Mouse (Mus musculus) limb, embryonic 13.5 days (tissue): ENCODE measurements around the gene Lama4. TPM values are rescaled to one million over a fixed set of nuclear protein-coding genes. Genes with fewer than 3 reads are reported as not detected.
A peak's percentile ranks its signal among the peaks of the same experiment; 100 is the strongest.

Source experiments
- ATAC-seq: fragments of 200-750 bp; cut with Nextera tagmentation; 2 replicates; pipeline ENCODE4 v1.8.0; 2017; ENCODE audit warnings: low read depth, moderate number of reproducible peaks, moderate TSS enrichment; ENCODE audit not compliant: low FRiP score
- H3K27ac ChIP-seq: fragments of 300-500 bp; sonication (generic); 2 replicates; pipeline ENCODE4 v1.5.1; 2015; ENCODE audit warnings: inconsistent platforms, mild to moderate bottlenecking, moderate library complexity
- H3K27me3 ChIP-seq: fragments of 300-500 bp; sonication (generic); 2 replicates; pipeline ENCODE4 v1.6.1; 2015; ENCODE audit warnings: mild to moderate bottlenecking, inconsistent platforms
- H3K36me3 ChIP-seq: fragments of 300-500 bp; sonication (generic); 2 replicates; pipeline ENCODE4 v1.6.1; 2015; ENCODE audit warnings: inconsistent platforms, mild to moderate bottlenecking, moderate library complexity
- H3K4me1 ChIP-seq: fragments of 300-500 bp; sonication (generic); 2 replicates; pipeline ENCODE4 v1.6.1; 2015; ENCODE audit warnings: inconsistent platforms
- H3K4me2 ChIP-seq: fragments of 300-500 bp; sonication (generic); replicated peaks from 2 replicates; pipeline ENCODE4 v1.6.1; 2015; ENCODE audit warnings: inconsistent platforms, mild to moderate bottlenecking, moderate library complexity
- H3K4me3 ChIP-seq: fragments of 300-500 bp; sonication (generic); 2 replicates; pipeline ENCODE4 v1.5.1; 2015; ENCODE audit warnings: moderate library complexity, mild to moderate bottlenecking, inconsistent platforms
- H3K9ac ChIP-seq: fragments of 300-500 bp; sonication (generic); 2 replicates; pipeline ENCODE4 v1.6.1; 2015; ENCODE audit warnings: mild to moderate bottlenecking, inconsistent platforms
- H3K9me3 ChIP-seq: fragments of 300-500 bp; sonication (generic); 2 replicates; pipeline ENCODE4 v1.6.1; 2016; ENCODE audit warnings: inconsistent platforms
- WGBS: fragments of 180-500 bp; shearing (Covaris S2); methylation state at CpG from one replicate; pipeline ENCODE4 v1.1.7; 2015; 5-methylcytosine and 5-hydroxymethylcytosine counted together
- polyA plus RNA-seq: library from polyadenylated mRNA; unstranded; fragments of >200 nt; fragmentation: Nextera tagmentation; extraction: Ambion mirVana; gene quantifications from 2 replicates; pipeline ENCODE4 v1.2.1, GENCODE M21; 2015

The Lama4 gene
- polyA plus RNA-seq, 1 experiment from 2014 or later, result 62.0 TPM

DNA sequence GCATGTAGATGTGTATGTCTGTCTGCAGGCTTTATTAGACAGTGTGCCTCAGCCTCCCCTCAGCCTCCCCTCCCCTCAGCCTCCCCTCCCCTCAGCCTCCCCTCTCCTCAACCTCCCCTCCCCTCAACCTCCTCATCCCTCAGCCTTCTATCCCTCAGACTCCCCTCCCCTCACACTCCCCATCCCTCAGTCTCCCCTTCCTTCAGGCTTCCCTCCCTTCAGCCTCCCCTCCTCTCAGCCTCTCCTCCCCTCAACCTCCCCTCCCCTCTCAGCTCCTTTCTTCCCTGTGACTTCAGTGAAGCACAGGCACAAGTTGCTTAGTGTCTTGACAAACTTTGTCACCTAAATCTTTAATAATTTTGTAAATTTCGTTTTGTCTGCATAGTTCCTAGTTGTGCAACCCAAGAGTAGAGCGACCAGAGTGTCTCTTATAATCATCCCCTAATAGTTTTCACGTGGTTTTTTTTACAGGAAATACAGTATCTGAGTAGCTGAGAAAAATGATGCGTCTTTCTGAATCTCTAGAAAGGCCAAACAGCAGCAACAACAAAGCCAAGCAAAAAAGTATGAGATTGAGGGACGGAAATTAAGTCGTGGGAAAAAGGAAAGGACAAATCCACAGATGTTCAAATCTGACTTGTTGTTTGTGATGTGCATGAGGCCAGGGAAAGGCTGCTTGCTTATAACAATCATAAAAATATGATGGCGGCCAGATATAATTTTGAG lies 7.1 kb downstream of the Lama4 start:
- Histone ChIP-seq H3K9me3 (no peaks in the 10 kb centered on the region), H3K4me2 (peak overlapping the region; percentile 38)

GRCm38 (mm10) chr10:38973016-38973415 lies 7.7 kb downstream of the Lama4 start:
- 8% methylated on average over 4 of the region's 4 CpGs for WGBS
- Histone ChIP-seq H3K4me3 (no peak overlapping the region), H3K9me3 (no peaks in the 10 kb centered on the region), H3K9ac (no peak overlapping the region), H3K4me1 (peaks cover 32% of the 10 kb centered on the region), H3K27ac (peak overlapping the region; percentile 79; the same call in 1 of the 2 replicates), H3K27me3 (no peaks in the 10 kb centered on the region), H3K4me2 (peak overlapping the region; percentile 38), H3K36me3 (peaks cover 11% of the 10 kb centered on the region)
- ATAC-seq, result peak; percentile 60; the same call in 1 of the 2 replicates

More for the DNA sequence above, 7.1 kb downstream of the Lama4 start:
- no peaks in the 10 kb centered on the region for H3K27me3 ChIP-seq
- peaks cover 11% of the 10 kb centered on the region for H3K36me3 ChIP-seq
- ATAC-seq, result no peak
- H3K27ac ChIP-seq, result peak overlapping the region; percentile 79
- no peak overlapping the region for H3K4me3 ChIP-seq
- WGBS, result 26% methylated on average over 7 of the region's 7 CpGs
- H3K4me1 ChIP-seq, result peaks cover 33% of the 10 kb centered on the region
- H3K9ac ChIP-seq, result no peak overlapping the region

DNA sequence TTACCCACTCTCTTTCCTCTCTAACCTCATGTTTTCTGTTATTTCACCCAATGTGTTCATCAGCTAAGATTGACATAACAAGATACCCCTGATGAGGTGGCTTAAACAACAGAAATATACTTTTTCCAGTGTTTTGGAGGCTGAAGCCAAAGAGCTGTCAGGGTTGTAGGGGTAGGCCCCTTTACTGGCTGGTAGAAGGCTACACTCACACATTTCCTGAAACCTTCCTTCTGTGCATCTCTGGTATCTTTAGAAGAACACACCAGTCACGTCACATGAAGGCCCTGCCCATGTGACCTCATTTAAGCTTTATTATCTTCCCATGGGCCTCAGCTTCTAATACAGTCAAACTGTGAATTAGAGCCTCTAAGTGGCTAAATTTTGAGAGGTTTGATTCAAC lies 12.9 kb downstream of the Lama4 start:
- Histone ChIP-seq H3K36me3 (peaks cover 11% of the 10 kb centered on the region), H3K27me3 (no peaks in the 10 kb centered on the region), H3K27ac (no peak overlapping the region), H3K9me3 (no peaks in the 10 kb centered on the region), H3K4me1 (peaks cover 28% of the 10 kb centered on the region), H3K4me2 (no peak overlapping the region), H3K9ac (no peak overlapping the region), H3K4me3 (no peak overlapping the region)
- no peak for ATAC-seq
- WGBS, result 59% methylated on average over 1 of the region's 1 CpGs

DNA sequence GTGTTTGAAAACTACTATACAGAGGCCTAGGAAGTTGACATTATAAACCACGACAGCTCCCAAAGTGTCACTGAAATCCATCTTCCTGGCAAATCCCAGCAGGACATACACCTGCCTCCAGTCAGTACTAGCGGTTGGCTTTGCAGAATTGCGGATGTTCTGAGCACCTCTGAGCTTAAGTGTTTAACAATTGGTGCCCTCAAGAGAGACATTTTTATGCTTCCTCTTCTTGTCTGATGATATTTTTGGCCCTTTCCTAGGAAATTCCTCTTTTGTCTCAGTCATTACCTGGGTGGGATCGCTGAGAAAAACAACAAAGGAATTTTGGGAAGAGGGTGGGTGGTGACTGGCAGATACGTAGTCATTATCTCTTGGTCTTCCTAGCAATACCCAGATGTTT lies 14.4 kb downstream of the Lama4 start:
- Histone ChIP-seq H3K9ac (no peak overlapping the region), H3K27me3 (no peaks in the 10 kb centered on the region), H3K4me2 (no peak overlapping the region), H3K27ac (no peak overlapping the region), H3K9me3 (no peaks in the 10 kb centered on the region), H3K36me3 (peaks cover 5% of the 10 kb centered on the region; the same call in 1 of the 2 replicates), H3K4me3 (no peak overlapping the region), H3K4me1 (peaks cover 33% of the 10 kb centered on the region; the same call in 1 of the 2 replicates)
- 67% methylated on average over 5 of the region's 5 CpGs for WGBS
- ATAC-seq, result no peak; the same call in 1 of the 2 replicates

GRCm38 (mm10) chr10:38980980-38981379 lies 15.7 kb downstream of the Lama4 start:
- Histone ChIP-seq H3K4me3 (no peak overlapping the region), H3K4me2 (no peak overlapping the region), H3K27me3 (no peaks in the 10 kb centered on the region), H3K9me3 (no peaks in the 10 kb centered on the region), H3K4me1 (peaks cover 41% of the 10 kb centered on the region; the same call in 1 of the 2 replicates), H3K36me3 (no peaks in the 10 kb centered on the region), H3K9ac (no peak overlapping the region), H3K27ac (no peak overlapping the region)
- ATAC-seq, result no peak
- WGBS, result 63% methylated on average over 3 of the region's 3 CpGs

DNA sequence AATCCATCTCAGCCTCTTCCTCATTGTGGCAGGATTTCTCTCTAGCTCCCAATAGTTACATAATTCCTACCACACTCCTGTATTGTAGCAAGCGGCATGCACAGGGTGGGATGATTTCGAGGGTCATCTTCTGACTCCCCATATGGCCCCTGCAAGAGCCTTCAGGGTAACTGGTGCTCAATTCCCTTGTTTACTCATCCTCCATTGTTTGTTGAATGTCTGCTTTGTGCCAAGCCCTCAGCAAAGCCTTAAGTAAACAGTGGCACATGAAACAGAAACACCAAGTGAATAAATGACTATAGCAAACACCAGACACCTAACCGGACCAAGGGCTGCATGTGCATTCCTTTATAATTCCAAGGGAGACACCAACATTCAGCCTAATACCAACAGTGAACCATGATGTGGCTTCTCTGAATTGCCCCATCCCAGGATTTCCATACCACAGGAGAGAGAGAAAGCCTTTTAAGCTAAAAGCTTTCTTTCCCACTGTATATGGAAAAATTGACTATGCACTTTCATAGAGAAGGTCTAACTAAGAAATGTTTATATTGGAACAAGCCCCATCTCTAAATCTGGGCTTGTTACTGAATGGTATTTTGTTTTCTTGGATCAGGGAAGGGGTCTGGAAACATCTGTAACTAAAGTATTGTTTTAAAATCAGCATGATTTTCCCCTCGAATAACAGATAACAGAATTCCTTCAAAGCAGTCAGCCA lies 19.2 kb downstream of the Lama4 start:
- no peak for ATAC-seq
- Histone ChIP-seq H3K4me1 (peaks cover 35% of the 10 kb centered on the region; the same call in 1 of the 2 replicates), H3K27me3 (no peaks in the 10 kb centered on the region), H3K9me3 (no peaks in the 10 kb centered on the region), H3K36me3 (no peaks in the 10 kb centered on the region), H3K4me2 (no peak overlapping the region), H3K4me3 (no peak overlapping the region), H3K27ac (no peak overlapping the region), H3K9ac (no peak overlapping the region)
- 58% methylated on average over 4 of the region's 4 CpGs for WGBS

- H3K36me3 ChIP-seq, result no peaks in the 10 kb centered on the region
- no peaks in the 10 kb centered on the region for H3K9me3 ChIP-seq
- no peak overlapping the region for H3K4me2 ChIP-seq
- WGBS, result 54% methylated on average over 3 of the region's 3 CpGs
- H3K27ac ChIP-seq, result no peak overlapping the region
- H3K4me3 ChIP-seq, result no peak overlapping the region
- peaks cover 28% of the 10 kb centered on the region; the same call in 1 of the 2 replicates for H3K4me1 ChIP-seq
- H3K27me3 ChIP-seq, result no peaks in the 10 kb centered on the region
- ATAC-seq, result peak; percentile 69; the same call in 1 of the 2 replicates
- no peak overlapping the region for H3K9ac ChIP-seq
These were observed 20.7 kb downstream of the Lama4 start for GRCm38 (mm10) chr10:38986053-38986452.

DNA sequence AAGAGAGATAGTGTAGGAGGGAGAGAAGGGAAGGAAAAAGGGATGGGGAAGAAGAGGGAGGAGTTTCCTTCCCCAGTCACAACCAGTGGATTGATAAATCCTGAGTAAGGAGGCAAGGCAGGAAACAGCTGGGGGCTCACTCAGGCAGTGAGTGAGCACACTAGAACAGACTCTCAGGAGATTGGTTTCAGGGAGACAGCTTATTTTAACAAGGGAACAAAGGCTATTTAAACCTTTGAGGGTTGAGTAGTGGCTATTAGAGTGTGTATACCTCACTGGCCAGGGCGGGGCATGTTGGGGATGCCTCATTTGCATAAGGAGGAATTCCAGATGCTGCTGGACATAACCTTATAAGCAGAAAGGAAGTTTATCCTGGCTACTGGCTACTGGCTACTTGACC lies 27.5 kb downstream of the Lama4 start:
- Histone ChIP-seq H3K9me3 (no peaks in the 10 kb centered on the region), H3K9ac (no peak overlapping the region), H3K4me2 (no peak overlapping the region), H3K4me3 (no peak overlapping the region), H3K27ac (no peak overlapping the region), H3K27me3 (no peaks in the 10 kb centered on the region), H3K36me3 (0 out of 2 replicates have a peak, but pooled peaks cover 4% of the 10 kb centered on the region), H3K4me1 (no peaks in the 10 kb centered on the region; the same call in 1 of the 2 replicates)
- 89% methylated on average over 1 of the region's 1 CpGs for WGBS
- no peak for ATAC-seq

DNA sequence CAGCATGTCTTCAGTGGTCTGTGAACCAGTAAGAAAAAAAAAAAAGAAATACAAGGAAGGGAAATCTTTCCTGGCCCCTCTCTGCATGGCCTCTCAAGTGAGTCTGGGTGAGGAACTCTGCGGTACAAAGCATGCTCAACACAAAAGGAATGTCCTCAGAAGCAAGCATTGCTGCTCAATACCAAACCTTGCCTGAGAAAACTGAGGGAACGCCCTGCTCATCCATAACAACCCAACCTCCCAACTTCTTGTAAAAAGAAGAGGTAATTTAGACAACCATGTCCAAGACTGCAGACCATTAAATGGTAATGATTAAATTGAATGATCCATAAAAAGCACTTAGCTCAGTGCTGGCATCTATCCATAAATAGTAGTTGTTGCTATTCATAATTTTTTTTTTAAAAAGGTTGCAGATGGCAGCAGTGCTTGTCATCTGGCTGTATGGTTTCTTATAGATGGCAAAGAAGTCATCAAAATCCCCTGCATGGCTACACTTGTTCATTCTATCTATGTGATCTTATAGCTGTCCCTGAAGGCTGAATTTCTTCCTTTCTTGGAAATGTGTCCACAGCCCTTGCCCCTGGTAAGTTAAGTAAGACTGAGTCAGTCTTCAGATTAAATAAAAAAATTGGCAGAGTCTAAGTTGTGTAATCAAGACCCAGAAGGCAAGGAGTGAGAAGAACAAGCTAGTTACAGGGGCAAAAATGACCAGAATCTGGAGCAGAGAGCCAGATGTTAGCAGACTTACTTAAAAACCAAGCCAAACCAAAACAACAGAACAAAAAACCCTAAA lies 28.5 kb downstream of the Lama4 start:
- ATAC-seq, result no peak
- no peaks in the 10 kb centered on the region for H3K9me3 ChIP-seq
- H3K36me3 ChIP-seq, result 0 out of 2 replicates have a peak, but pooled peaks cover 4% of the 10 kb centered on the region
- no peak overlapping the region for H3K9ac ChIP-seq
- H3K27me3 ChIP-seq, result no peaks in the 10 kb centered on the region
- WGBS, result 84% methylated on average over 2 of the region's 2 CpGs
- H3K4me2 ChIP-seq, result no peak overlapping the region
- H3K4me1 ChIP-seq, result no peaks in the 10 kb centered on the region; the same call in 1 of the 2 replicates
- no peak overlapping the region for H3K4me3 ChIP-seq
- no peak overlapping the region for H3K27ac ChIP-seq

DNA sequence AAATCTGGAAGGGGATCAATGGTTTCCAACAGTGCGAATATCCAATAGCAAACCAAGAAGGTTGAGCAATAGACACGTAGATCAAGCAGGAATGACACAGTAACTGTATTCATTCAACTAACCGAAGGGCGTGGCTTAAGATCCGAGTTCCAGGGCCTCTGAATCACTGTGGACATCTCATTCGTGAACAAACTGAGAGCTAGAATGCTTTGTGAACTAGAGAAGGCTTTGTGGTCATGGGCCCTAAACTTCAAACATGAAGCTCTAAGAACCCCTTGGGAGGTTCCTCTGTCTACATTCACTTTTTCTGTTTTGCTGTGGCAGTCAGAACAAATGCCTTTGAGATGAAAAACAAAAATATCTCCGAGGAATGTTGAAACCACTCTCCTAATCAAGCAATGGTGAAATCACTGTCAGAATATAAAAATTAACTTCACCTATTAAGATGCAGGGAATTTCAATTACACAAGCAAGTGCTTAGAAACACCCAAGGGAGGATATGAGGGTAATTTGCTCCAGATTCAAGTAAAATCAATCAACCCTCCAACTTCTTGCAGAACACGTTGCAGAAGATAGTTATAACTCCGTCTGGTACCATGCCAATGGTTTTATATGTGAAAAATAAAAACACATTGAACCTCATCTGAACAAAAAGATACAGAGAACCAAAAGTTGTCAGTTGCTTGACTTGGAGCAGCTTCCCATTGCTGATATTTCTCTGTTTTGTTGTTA lies 29.6 kb downstream of the Lama4 start:
- no peak overlapping the region for H3K4me2 ChIP-seq
- H3K27ac ChIP-seq, result no peak overlapping the region; the same call in 1 of the 2 replicates
- 0 out of 2 replicates have a peak, but pooled peaks cover 5% of the 10 kb centered on the region for H3K36me3 ChIP-seq
- no peaks in the 10 kb centered on the region; the same call in 1 of the 2 replicates for H3K4me1 ChIP-seq
- WGBS, result 73% methylated on average over 9 of the region's 9 CpGs
- no peaks in the 10 kb centered on the region for H3K9me3 ChIP-seq
- H3K4me3 ChIP-seq, result no peak overlapping the region
- no peak for ATAC-seq
- H3K9ac ChIP-seq, result no peak overlapping the region
- no peaks in the 10 kb centered on the region for H3K27me3 ChIP-seq

DNA sequence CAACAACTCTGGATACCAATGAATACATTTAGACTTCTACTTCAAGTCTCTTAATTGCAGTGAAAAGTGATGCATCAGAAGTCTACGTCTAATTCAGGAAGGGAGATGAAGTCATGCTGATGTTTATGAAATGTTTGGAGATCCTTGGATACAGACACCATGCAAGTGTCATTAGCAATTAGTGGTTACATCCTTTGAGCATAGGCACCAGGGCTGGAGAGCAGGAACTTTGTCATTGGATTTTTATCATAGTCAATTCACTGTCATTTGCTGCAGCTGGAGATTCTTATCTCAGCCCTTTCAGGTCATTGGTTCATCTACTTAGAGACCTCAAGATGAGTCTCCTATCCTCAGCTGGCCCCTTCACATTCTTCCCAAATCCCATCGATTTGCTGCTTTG lies 30.6 kb downstream of the Lama4 start:
- Histone ChIP-seq H3K4me2 (no peak overlapping the region), H3K4me1 (no peaks in the 10 kb centered on the region; the same call in 1 of the 2 replicates), H3K27ac (no peak overlapping the region), H3K27me3 (no peaks in the 10 kb centered on the region), H3K9ac (no peak overlapping the region), H3K9me3 (no peaks in the 10 kb centered on the region), H3K4me3 (no peak overlapping the region), H3K36me3 (0 out of 2 replicates have a peak, but pooled peaks cover 7% of the 10 kb centered on the region)
- no peak for ATAC-seq
- WGBS, result 85% methylated on average over 2 of the region's 2 CpGs
